ENCODE assay signal across 20 mouse cellular contexts in genomic region chrX:53093381-53093780, GRCm38 (mm10).
A peak's percentile ranks its signal among the peaks of the same experiment; 100 is the strongest.
DNase-seq lines count a peak whose midpoint lies in the region; ATAC-seq and TF ChIP-seq lines count a peak whose summit lies in the region.
"Had no signal": no experiment of that assay in that cellular context is flagged by ENCODE, and none has a peak within 500 bp of the region (broad histone marks: within the 10 kb centered on the region; RNA-seq: fewer than 3 reads in every experiment).

No protein-coding gene starts in this region.

- no peak for ATAC-seq in limb, embryonic 12.5 days (ENCODE audit: insufficient number of reproducible peaks, insufficient read depth, low FRiP score, low TSS enrichment, low read depth)
- ATAC-seq in embryonic facial prominence, embryonic 14.5 days (ENCODE audit: low read depth) = 0 out of 2 replicates have a peak, but pooled peaks have one; percentile 26
- no peak for ATAC-seq in limb, embryonic 15.5 days (ENCODE audit: insufficient number of reproducible peaks, low FRiP score, low TSS enrichment, low read depth)
- ATAC-seq: activated CD4-positive, CD25-positive, alpha-beta regulatory T cell, adult 4 months; forebrain, embryonic 13.5 days; forebrain, embryonic 15.5 days; forebrain, postnatal 0 days; Patski had no signal

- no peaks in the 10 kb centered on the region for H3K36me3 ChIP-seq in limb, embryonic 12.5 days
- no peaks in the 10 kb centered on the region for H3K36me3 ChIP-seq in limb, embryonic 10.5 days
- H3K36me3 ChIP-seq in embryonic facial prominence, embryonic 14.5 days (ENCODE audit: control insufficient read depth, insufficient read depth, low read length) = no peaks in the 10 kb centered on the region
- H3K36me3 ChIP-seq in limb, embryonic 15.5 days = no peaks in the 10 kb centered on the region
- H3K36me3 ChIP-seq: embryonic facial prominence, embryonic 12.5 days; forebrain, embryonic 15.5 days had no signal

- H3K4me2 ChIP-seq in limb, embryonic 12.5 days = no peak overlapping the region
- no peak overlapping the region for H3K4me2 ChIP-seq in embryonic facial prominence, embryonic 14.5 days (ENCODE audit: low read depth, low read length)
- H3K4me2 ChIP-seq in limb, embryonic 15.5 days = no peak overlapping the region
- H3K4me2 ChIP-seq: embryonic facial prominence, embryonic 12.5 days; forebrain, embryonic 13.5 days; forebrain, embryonic 15.5 days had no signal

- no peak overlapping the region for H3K4me3 ChIP-seq in limb, embryonic 12.5 days (replicated peaks)
- no peak overlapping the region for H3K4me3 ChIP-seq in limb, embryonic 10.5 days
- no peak overlapping the region for H3K4me3 ChIP-seq in embryonic facial prominence, embryonic 14.5 days (ENCODE audit: low read depth, low read length)
- H3K4me3 ChIP-seq in limb, embryonic 15.5 days = no peak overlapping the region
- H3K4me3 ChIP-seq in layer of hippocampus, adult 2 months = no peak overlapping the region
- H3K4me3 ChIP-seq: embryonic facial prominence, embryonic 12.5 days; forebrain, embryonic 13.5 days; forebrain, embryonic 15.5 days had no signal

- peaks cover 15% of the 10 kb centered on the region; the same call in 1 of the 2 replicates for H3K4me1 ChIP-seq in limb, embryonic 12.5 days (replicated peaks)
- peaks cover 10% of the 10 kb centered on the region; the same call in 1 of the 2 replicates for H3K4me1 ChIP-seq in limb, embryonic 10.5 days
- H3K4me1 ChIP-seq in embryonic facial prominence, embryonic 14.5 days (ENCODE audit: control insufficient read depth, insufficient read depth, low read length) = no peaks in the 10 kb centered on the region
- H3K4me1 ChIP-seq in limb, embryonic 15.5 days = 0 out of 2 replicates have a peak, but pooled peaks cover under 1% of the 10 kb centered on the region
- H3K4me1 ChIP-seq: embryonic facial prominence, embryonic 12.5 days had no signal

- no peak for DNase-seq in limb, embryonic 10.5 days (ENCODE audit: low spot score)
- peak; percentile 78 for DNase-seq in embryonic facial prominence, embryonic 14.5 days (ENCODE audit: low spot score)
- DNase-seq in frontal cortex, postnatal 25 days (ENCODE audit: low spot score in 2 of 2) = no peak
- no peak for DNase-seq in layer of hippocampus, adult 2 months (ENCODE audit: low spot score in 2 of 2)
- DNase-seq: adrenal gland, adult 8-10 months; adrenal gland, postnatal 14 days; adrenal gland, postnatal 36 days; cerebellum, adult 11-12 months; cerebellum, adult 2 months; cerebellum, adult 9-10 months; cerebellum, postnatal 10 days; cerebellum, postnatal 25 days; forebrain, postnatal 0 days had no signal

- 42% methylated on average over 2 of the region's 2 CpGs for WGBS in limb, embryonic 12.5 days
- 65% methylated on average over 2 of the region's 2 CpGs for WGBS in limb, embryonic 10.5 days
- WGBS in embryonic facial prominence, embryonic 14.5 days = 32% methylated on average over 2 of the region's 2 CpGs
- 17% methylated on average over 2 of the region's 2 CpGs for WGBS in limb, embryonic 15.5 days

- H3K9me3 ChIP-seq in limb, embryonic 12.5 days = no peaks in the 10 kb centered on the region
- H3K9me3 ChIP-seq in limb, embryonic 10.5 days (replicated peaks) = no peaks in the 10 kb centered on the region
- H3K9me3 ChIP-seq in embryonic facial prominence, embryonic 14.5 days (ENCODE audit: control insufficient read depth, low read length) = no peaks in the 10 kb centered on the region
- H3K9me3 ChIP-seq in limb, embryonic 15.5 days = no peaks in the 10 kb centered on the region
- H3K9me3 ChIP-seq: embryonic facial prominence, embryonic 12.5 days; forebrain, embryonic 13.5 days; forebrain, embryonic 15.5 days had no signal

- no peak overlapping the region for H3K9ac ChIP-seq in limb, embryonic 12.5 days (replicated peaks)
- H3K9ac ChIP-seq in embryonic facial prominence, embryonic 14.5 days (ENCODE audit: low read depth, low read length) = no peak overlapping the region
- no peak overlapping the region for H3K9ac ChIP-seq in limb, embryonic 15.5 days
- H3K9ac ChIP-seq: embryonic facial prominence, embryonic 12.5 days; forebrain, embryonic 13.5 days; forebrain, embryonic 15.5 days; forebrain, postnatal 0 days had no signal

- TF ChIP-seq CTCF in layer of hippocampus, adult 2 months (conservative IDR thresholded peaks at IDR 0.05) = no peak

- peak overlapping the region; percentile 64; the same call in 1 of the 2 replicates for H3K27ac ChIP-seq in limb, embryonic 12.5 days
- no peak overlapping the region for H3K27ac ChIP-seq in limb, embryonic 10.5 days
- peak overlapping the region; percentile 39; the same call in 1 of the 2 replicates for H3K27ac ChIP-seq in embryonic facial prominence, embryonic 14.5 days (replicated peaks; ENCODE audit: low read depth, low read length)
- peak overlapping the region; percentile 65 for H3K27ac ChIP-seq in limb, embryonic 15.5 days
- no peak overlapping the region for H3K27ac ChIP-seq in layer of hippocampus, adult 2 months
- H3K27ac ChIP-seq: embryonic facial prominence, embryonic 12.5 days; forebrain, embryonic 13.5 days; forebrain, embryonic 15.5 days had no signal

- no peaks in the 10 kb centered on the region for H3K27me3 ChIP-seq in limb, embryonic 12.5 days
- peaks cover 17% of the 10 kb centered on the region; the same call in 1 of the 2 replicates for H3K27me3 ChIP-seq in limb, embryonic 10.5 days (ENCODE audit: low read depth, poor library complexity, severe bottlenecking)
- H3K27me3 ChIP-seq in embryonic facial prominence, embryonic 14.5 days (replicated peaks; ENCODE audit: control insufficient read depth, insufficient read depth, low read length) = 0 out of 2 replicates have a peak, but pooled peaks cover 3% of the 10 kb centered on the region
- H3K27me3 ChIP-seq in limb, embryonic 15.5 days = no peaks in the 10 kb centered on the region
- H3K27me3 ChIP-seq: embryonic facial prominence, embryonic 12.5 days; forebrain, embryonic 13.5 days; forebrain, embryonic 15.5 days had no signal

Comparison
In these comparisons a context has a peak if more than half of its experiments do, and no peak if none do; other contexts are left out.
1. H3K27ac ChIP-seq: peak in limb, embryonic 12.5 days (single experiment), embryonic facial prominence, embryonic 14.5 days (single experiment) and limb, embryonic 15.5 days (single experiment); none in limb, embryonic 10.5 days (single experiment) and layer of hippocampus, adult 2 months (single experiment).